Mouse (Mus musculus) kidney, embryonic 16.5 days (tissue): ENCODE measurements around the gene Cat. TPM values are rescaled to one million over a fixed set of nuclear protein-coding genes. Genes with fewer than 3 reads are reported as not detected.

ENCODE experiments used
- ATAC-seq: fragments of 200-750 bp; cut with Nextera tagmentation; 2 replicates; pipeline ENCODE4 v1.8.0; 2017; ENCODE audit warnings: moderate TSS enrichment; ENCODE audit not compliant: low FRiP score, low TSS enrichment
- H3K27ac ChIP-seq: fragments of 300-500 bp; sonication (generic); 2 replicates; pipeline ENCODE4 v1.5.1; 2014; ENCODE audit warnings: low read length
- H3K27me3 ChIP-seq: fragments of 300-500 bp; sonication (generic); 2 replicates; pipeline ENCODE4 v1.6.1; 2014; ENCODE audit warnings: low read length, control low read depth, mixed read lengths; ENCODE audit not compliant: insufficient read depth
- H3K36me3 ChIP-seq: fragments of 300-500 bp; sonication (generic); 2 replicates; pipeline ENCODE4 v1.6.1; 2014; ENCODE audit warnings: low read length, control low read depth, mixed read lengths; ENCODE audit not compliant: insufficient read depth
- H3K4me1 ChIP-seq: fragments of 300-500 bp; sonication (generic); 2 replicates; pipeline ENCODE4 v1.6.1; 2014; ENCODE audit warnings: low read length, control low read depth, mixed read lengths; ENCODE audit not compliant: insufficient read depth
- H3K4me2 ChIP-seq: fragments of 300-500 bp; sonication (generic); replicated peaks from 2 replicates; pipeline ENCODE4 v1.6.1; 2014; ENCODE audit warnings: low read depth, low read length
- H3K4me3 ChIP-seq: fragments of 300-500 bp; sonication (generic); 2 replicates; pipeline ENCODE4 v1.5.1; 2014; ENCODE audit warnings: mild to moderate bottlenecking, low read length
- H3K9ac ChIP-seq: fragments of 300-500 bp; sonication (generic); replicated peaks from 2 replicates; pipeline ENCODE4 v1.6.1; 2014; ENCODE audit warnings: low read length
- H3K9me3 ChIP-seq: fragments of 300-500 bp; sonication (generic); 2 replicates; pipeline ENCODE4 v1.6.1; 2016; ENCODE audit warnings: low read length, control low read depth
- WGBS: fragments of 180-500 bp; shearing (Covaris S2); extraction: QIAGEN DNeasy Blood & Tissue Kit; methylation state at CpG from one replicate; pipeline ENCODE4 v1.1.7; 2014; 5-methylcytosine and 5-hydroxymethylcytosine counted together
- polyA plus RNA-seq: library from polyadenylated mRNA; unstranded; fragments of >200 nt; fragmentation: Nextera tagmentation; extraction: Ambion mirVana; gene quantifications from 2 replicates; pipeline ENCODE4 v1.2.1, GENCODE M21; 2015

Cat gene
- polyA plus RNA-seq, 1 experiment from 2014 or later, result 101 TPM

DNA sequence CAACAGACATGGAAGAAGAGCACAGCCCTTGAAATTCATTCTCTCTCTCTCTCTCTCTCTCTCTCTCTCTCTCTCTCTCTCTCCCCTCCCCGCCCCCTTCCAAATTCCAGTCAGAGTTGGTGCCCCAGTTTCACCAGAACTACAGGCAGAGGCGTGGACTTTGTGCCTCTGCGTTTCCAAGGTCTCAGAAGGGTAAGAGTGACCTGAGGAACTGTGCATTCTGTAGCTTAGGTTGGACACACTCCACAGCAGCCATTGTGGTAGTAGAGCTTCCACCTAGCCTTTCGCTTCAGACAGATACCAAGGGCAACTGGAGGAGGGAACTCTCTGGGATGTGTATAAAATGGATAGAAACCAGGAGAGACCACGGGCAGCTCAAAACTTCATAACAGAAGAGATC is 22.2 kb downstream of the Cat start:
- no peaks in the 10 kb centered on the region for H3K9me3 ChIP-seq

DNA sequence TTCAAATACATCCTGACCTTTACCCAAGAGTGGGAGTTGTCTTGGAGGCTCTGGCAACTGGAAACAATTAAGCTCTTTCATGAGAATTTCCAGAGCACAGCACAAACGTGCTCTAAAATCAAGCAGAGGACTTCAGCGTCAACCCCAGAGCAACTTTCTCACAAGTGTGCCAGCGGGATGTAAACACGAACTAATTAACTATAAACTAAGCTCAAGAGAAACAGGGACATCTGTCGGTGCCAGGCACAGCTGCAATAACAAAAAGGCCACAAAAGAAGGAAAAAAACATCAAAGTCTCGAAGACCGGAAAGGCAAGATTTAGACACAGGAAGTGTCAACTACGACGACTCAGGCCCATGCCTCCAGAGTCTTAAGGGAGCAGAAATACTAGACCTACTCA is 23.2 kb downstream of the Cat start:
- H3K36me3 ChIP-seq, result peaks cover 44% of the 10 kb centered on the region
- peaks cover 12% of the 10 kb centered on the region for H3K4me1 ChIP-seq
- no peaks in the 10 kb centered on the region for H3K27me3 ChIP-seq
- ATAC-seq, result no peak
- no peak overlapping the region for H3K4me2 ChIP-seq
- H3K9me3 ChIP-seq, result no peaks in the 10 kb centered on the region
- H3K9ac ChIP-seq, result no peak overlapping the region
- 13% methylated on average over 9 of the region's 9 CpGs for WGBS
- H3K27ac ChIP-seq, result peak overlapping the region; percentile 23; the same call in 1 of the 2 replicates
- no peak overlapping the region for H3K4me3 ChIP-seq

More for the DNA sequence above, 22.2 kb downstream of the Cat start:
- Histone ChIP-seq H3K36me3 (peaks cover 48% of the 10 kb centered on the region), H3K4me1 (peaks cover 12% of the 10 kb centered on the region), H3K27me3 (no peaks in the 10 kb centered on the region), H3K4me2 (no peak overlapping the region), H3K27ac (no peak overlapping the region), H3K4me3 (no peak overlapping the region), H3K9ac (no peak overlapping the region)
- ATAC-seq, result no peak
- WGBS, result 86% methylated on average over 5 of the region's 5 CpGs

DNA sequence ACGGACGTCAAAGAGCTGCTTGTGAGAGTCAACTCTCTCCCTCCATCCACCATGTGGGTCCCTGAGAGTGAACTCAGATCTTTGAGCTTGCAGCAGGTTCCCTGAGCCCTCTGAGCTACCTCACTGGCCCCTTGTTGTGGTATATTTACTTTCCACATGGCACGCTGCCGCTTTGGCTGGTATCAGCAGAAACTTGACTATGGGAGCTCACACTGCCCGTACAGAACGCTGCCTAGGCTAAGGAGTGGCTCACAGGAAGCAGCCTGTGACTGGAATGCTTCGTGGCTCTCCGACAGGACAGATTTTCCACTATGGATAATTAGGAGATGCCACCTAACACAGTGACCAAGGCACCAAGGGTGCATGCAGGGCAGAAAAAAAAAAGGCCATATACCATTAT is 23.8 kb downstream of the Cat start:
- no peak for ATAC-seq
- Histone ChIP-seq H3K36me3 (peaks cover 43% of the 10 kb centered on the region), H3K27ac (no peak overlapping the region), H3K4me2 (no peak overlapping the region), H3K9ac (no peak overlapping the region), H3K4me1 (peaks cover 12% of the 10 kb centered on the region), H3K27me3 (no peaks in the 10 kb centered on the region), H3K4me3 (no peak overlapping the region), H3K9me3 (no peaks in the 10 kb centered on the region)
- 76% methylated on average over 8 of the region's 8 CpGs for WGBS

- no peak for ATAC-seq
- WGBS, result 92% methylated on average over 10 of the region's 10 CpGs
- Histone ChIP-seq H3K36me3 (peaks cover 49% of the 10 kb centered on the region), H3K27me3 (no peaks in the 10 kb centered on the region), H3K9me3 (no peaks in the 10 kb centered on the region), H3K27ac (no peak overlapping the region), H3K4me1 (peaks cover 12% of the 10 kb centered on the region), H3K4me2 (no peak overlapping the region), H3K9ac (no peak overlapping the region), H3K4me3 (no peak overlapping the region)
These were observed 25.9 kb downstream of the Cat start for GRCm38 (mm10) chr2:103459069-103459468.

- no peak overlapping the region for H3K9ac ChIP-seq
- H3K27me3 ChIP-seq, result no peaks in the 10 kb centered on the region
- no peaks in the 10 kb centered on the region for H3K9me3 ChIP-seq
- no peak for ATAC-seq
- peaks cover 12% of the 10 kb centered on the region for H3K4me1 ChIP-seq
- no peak overlapping the region for H3K4me3 ChIP-seq
- H3K4me2 ChIP-seq, result no peak overlapping the region
- 94% methylated on average over 7 of the region's 7 CpGs for WGBS
- peaks cover 47% of the 10 kb centered on the region for H3K36me3 ChIP-seq
- no peak overlapping the region for H3K27ac ChIP-seq
These were observed 27.3 kb downstream of the Cat start for GRCm38 (mm10) chr2:103457628-103458027.

GRCm38 (mm10) chr2:103457048-103457447 is 27.9 kb downstream of the Cat start:
- H3K4me1 ChIP-seq, result peaks cover 10% of the 10 kb centered on the region
- H3K36me3 ChIP-seq, result peaks cover 47% of the 10 kb centered on the region
- no peaks in the 10 kb centered on the region for H3K9me3 ChIP-seq
- H3K4me2 ChIP-seq, result no peak overlapping the region
- H3K27me3 ChIP-seq, result no peaks in the 10 kb centered on the region
- H3K4me3 ChIP-seq, result no peak overlapping the region
- ATAC-seq, result no peak
- WGBS, result 88% methylated on average over 5 of the region's 5 CpGs
- no peak overlapping the region for H3K9ac ChIP-seq
- H3K27ac ChIP-seq, result no peak overlapping the region

DNA sequence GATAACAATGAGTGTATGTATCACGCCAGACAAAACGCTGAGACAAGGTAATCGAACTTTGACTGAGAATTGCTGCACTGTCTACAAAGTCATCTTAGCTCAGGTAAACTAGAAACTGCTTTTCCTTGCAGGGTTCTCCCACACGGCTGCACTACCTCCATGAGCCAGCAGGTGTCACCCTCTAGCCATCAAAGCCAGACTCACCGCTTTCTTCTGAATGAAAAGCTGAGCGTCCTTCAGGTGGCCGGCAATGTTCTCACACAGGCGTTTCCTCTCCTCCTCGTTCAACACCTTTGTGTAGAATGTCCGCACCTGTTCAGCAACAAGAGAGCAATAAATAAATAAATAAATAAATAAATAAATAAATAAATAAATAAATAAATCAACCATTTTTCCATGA is 28.3 kb downstream of the Cat start:
- WGBS, result 18% methylated on average over 10 of the region's 10 CpGs
- Histone ChIP-seq H3K9ac (no peak overlapping the region), H3K27me3 (no peaks in the 10 kb centered on the region), H3K4me1 (peaks cover 6% of the 10 kb centered on the region; the same call in 1 of the 2 replicates), H3K4me3 (no peak overlapping the region), H3K4me2 (no peak overlapping the region), H3K36me3 (peaks cover 47% of the 10 kb centered on the region), H3K9me3 (no peaks in the 10 kb centered on the region), H3K27ac (no peak overlapping the region)
- peak; percentile 73; the same call in 1 of the 2 replicates for ATAC-seq

DNA sequence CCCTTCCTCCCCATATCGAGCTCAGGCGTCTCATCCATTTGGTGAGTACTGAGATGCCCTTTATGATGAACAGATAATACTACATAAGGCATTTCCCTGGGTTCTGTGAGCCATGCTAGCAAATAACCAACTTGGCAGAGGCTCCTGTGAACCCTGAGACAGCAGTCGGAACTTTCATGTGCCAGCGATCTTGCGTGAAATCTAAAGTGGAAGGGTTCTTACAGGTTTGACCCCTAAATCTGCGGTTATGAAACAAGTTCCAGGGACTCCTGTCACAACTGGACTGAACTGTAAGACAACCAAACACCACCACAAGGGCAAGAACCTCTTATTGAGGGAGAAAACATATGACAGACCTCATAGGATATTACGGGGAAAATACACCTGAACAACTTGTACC is 29.2 kb downstream of the Cat start:
- Histone ChIP-seq H3K4me3 (no peak overlapping the region), H3K27ac (no peak overlapping the region), H3K9ac (no peak overlapping the region), H3K36me3 (peaks cover 47% of the 10 kb centered on the region), H3K27me3 (no peaks in the 10 kb centered on the region), H3K4me1 (no peaks in the 10 kb centered on the region), H3K9me3 (no peaks in the 10 kb centered on the region), H3K4me2 (no peak overlapping the region)
- no peak for ATAC-seq
- 94% methylated on average over 7 of the region's 7 CpGs for WGBS

DNA sequence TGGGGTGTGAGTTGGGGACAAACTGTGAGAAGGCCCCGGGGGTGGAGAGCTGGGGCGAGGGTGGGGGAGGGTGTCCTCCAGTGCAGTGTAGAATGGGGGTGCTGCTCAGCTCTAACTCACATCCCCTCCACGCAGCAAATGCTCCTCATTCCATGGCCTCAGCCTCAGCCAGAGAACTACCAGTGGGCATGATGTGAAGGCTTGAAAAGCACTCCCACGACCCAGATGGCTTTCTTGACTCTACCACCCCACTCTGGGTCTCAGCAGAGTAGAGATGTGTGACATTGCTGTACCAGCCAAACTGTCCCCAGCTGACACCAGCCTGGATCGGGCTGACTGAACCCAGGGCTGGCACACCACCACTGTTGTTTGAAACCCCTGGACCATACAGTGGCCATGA is 32.4 kb downstream of the Cat start:
- Histone ChIP-seq H3K27ac (no peak overlapping the region), H3K27me3 (no peaks in the 10 kb centered on the region), H3K9ac (no peak overlapping the region), H3K36me3 (peaks cover 26% of the 10 kb centered on the region), H3K4me2 (no peak overlapping the region), H3K4me3 (no peak overlapping the region), H3K4me1 (no peaks in the 10 kb centered on the region), H3K9me3 (no peaks in the 10 kb centered on the region)
- no peak for ATAC-seq
- 83% methylated on average over 5 of the region's 5 CpGs for WGBS

DNA sequence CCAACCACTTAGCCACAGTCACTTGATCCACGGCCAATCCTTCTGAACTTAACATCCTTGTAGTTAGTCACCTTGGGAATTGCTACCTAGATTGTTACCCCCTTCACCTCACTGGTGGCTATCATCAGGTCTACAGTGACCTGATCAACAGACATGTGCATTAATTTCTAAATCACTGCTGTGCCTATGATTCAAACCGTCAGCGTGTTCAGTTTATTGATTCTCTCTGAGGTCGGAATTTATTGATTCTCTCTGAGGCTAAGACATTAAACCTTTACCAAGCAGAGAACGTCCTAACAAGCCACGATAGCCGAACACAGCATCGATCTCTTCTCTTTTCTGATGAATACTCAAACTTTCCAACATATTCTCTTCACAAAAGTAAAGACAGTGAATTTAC is 34.7 kb downstream of the Cat start:
- Histone ChIP-seq H3K4me3 (no peak overlapping the region), H3K36me3 (peaks cover 16% of the 10 kb centered on the region), H3K4me2 (no peak overlapping the region), H3K4me1 (no peaks in the 10 kb centered on the region), H3K9ac (no peak overlapping the region), H3K27me3 (no peaks in the 10 kb centered on the region), H3K27ac (no peak overlapping the region), H3K9me3 (no peaks in the 10 kb centered on the region)
- 84% methylated on average over 8 of the region's 8 CpGs for WGBS
- ATAC-seq, result no peak
